10 mouse cellular contexts compared by ENCODE assay signal in genomic region chr4:99913894-99914451, GRCm38 (mm10). TPM values are rescaled to one million over a fixed set of nuclear protein-coding genes. Genes with fewer than 3 reads are reported as not detected.
DNase-seq lines count a peak whose midpoint lies in the region; ATAC-seq and TF ChIP-seq lines count a peak whose summit lies in the region.
"Had no signal": no experiment of that assay in that cellular context is flagged by ENCODE, and none has a peak within 500 bp of the region (broad histone marks: within the 10 kb centered on the region; RNA-seq: fewer than 3 reads in every experiment).

No protein-coding gene starts in this region.

- intact Hi-C loops in heart, adult 2 months (cut with DNase I): no loop called here

- H3K27ac ChIP-seq in heart, adult 2 months: no peak overlapping the region
- no peak overlapping the region for H3K27ac ChIP-seq in heart, embryonic 12.5 days (ENCODE audit: poor library complexity, severe bottlenecking)
- no peak overlapping the region for H3K27ac ChIP-seq in midbrain, embryonic 14.5 days (replicated peaks; ENCODE audit: low read depth, low read length)
- no peak overlapping the region for H3K27ac ChIP-seq in midbrain, embryonic 10.5 days (replicated peaks)
- no peak overlapping the region for H3K27ac ChIP-seq in forebrain, embryonic 13.5 days
- H3K27ac ChIP-seq: embryonic facial prominence, embryonic 12.5 days had no signal

- no peak for TF ChIP-seq EP300 in heart, adult 2 months (IDR thresholded peaks at IDR 0.05; ENCODE audit: insufficient read depth, low read depth, low read length)

- no peaks in the 10 kb centered on the region for H3K4me1 ChIP-seq in heart, adult 2 months (ENCODE audit: control insufficient read depth, insufficient read depth, low read length)
- H3K4me1 ChIP-seq in heart, embryonic 12.5 days (replicated peaks): no peaks in the 10 kb centered on the region
- no peaks in the 10 kb centered on the region for H3K4me1 ChIP-seq in midbrain, embryonic 14.5 days (ENCODE audit: control insufficient read depth, insufficient read depth, low read length)
- no peaks in the 10 kb centered on the region for H3K4me1 ChIP-seq in midbrain, embryonic 10.5 days
- H3K4me1 ChIP-seq in forebrain, embryonic 13.5 days: no peaks in the 10 kb centered on the region
- H3K4me1 ChIP-seq: embryonic facial prominence, embryonic 12.5 days had no signal

- H3K9ac ChIP-seq in heart, adult 2 months (ENCODE audit: low read depth, low read length): no peak overlapping the region
- no peak overlapping the region for H3K9ac ChIP-seq in heart, embryonic 12.5 days
- H3K9ac ChIP-seq in midbrain, embryonic 14.5 days (replicated peaks; ENCODE audit: low read length): no peak overlapping the region
- H3K9ac ChIP-seq in forebrain, embryonic 13.5 days: no peak overlapping the region
- H3K9ac ChIP-seq: embryonic facial prominence, embryonic 12.5 days had no signal

- H3K9me3 ChIP-seq in heart, embryonic 12.5 days (replicated peaks): no peaks in the 10 kb centered on the region
- no peaks in the 10 kb centered on the region for H3K9me3 ChIP-seq in midbrain, embryonic 14.5 days (ENCODE audit: control insufficient read depth, low read length)
- H3K9me3 ChIP-seq in midbrain, embryonic 10.5 days (replicated peaks): no peaks in the 10 kb centered on the region
- no peaks in the 10 kb centered on the region for H3K9me3 ChIP-seq in forebrain, embryonic 13.5 days (replicated peaks)
- H3K9me3 ChIP-seq: embryonic facial prominence, embryonic 12.5 days; megakaryocyte, embryonic 14.5 days had no signal

- ATAC-seq in heart, embryonic 12.5 days (ENCODE audit: insufficient number of reproducible peaks, low FRiP score): no peak
- no peak for ATAC-seq in midbrain, embryonic 14.5 days (ENCODE audit: low FRiP score, low TSS enrichment)
- no peak for ATAC-seq in forebrain, embryonic 13.5 days

- H3K27me3 ChIP-seq in heart, adult 2 months (ENCODE audit: control insufficient read depth, insufficient read depth, low read length): no peaks in the 10 kb centered on the region
- H3K27me3 ChIP-seq in heart, embryonic 12.5 days (replicated peaks): no peaks in the 10 kb centered on the region
- H3K27me3 ChIP-seq in midbrain, embryonic 14.5 days (ENCODE audit: control insufficient read depth, insufficient read depth, low read length): no peaks in the 10 kb centered on the region
- H3K27me3 ChIP-seq in midbrain, embryonic 10.5 days (ENCODE audit: low read depth, poor library complexity, severe bottlenecking): no peaks in the 10 kb centered on the region
- no peaks in the 10 kb centered on the region for H3K27me3 ChIP-seq in forebrain, embryonic 13.5 days
- H3K27me3 ChIP-seq: embryonic facial prominence, embryonic 12.5 days; megakaryocyte, embryonic 14.5 days had no signal

- no peak for DNase-seq in heart, adult 2 months
- peak; percentile 77 for DNase-seq in midbrain, embryonic 14.5 days
- no peak for DNase-seq in midbrain, embryonic 10.5 days (ENCODE audit: low spot score)
- DNase-seq in c-Kit-positive CD71-negative TER-119-negative erythroid progenitor cells, embryonic 14.5 days (ENCODE audit: low read depth): peak; percentile 31
- DNase-seq in retina, postnatal 1 day: peak; percentile 50
- no peak for DNase-seq in right cerebral cortex, postnatal 10 days (ENCODE audit: low spot score in 2 of 2)

- WGBS in heart, adult 2 months: 69% methylated on average over 4 of the region's 4 CpGs
- 61% methylated on average over 4 of the region's 4 CpGs for WGBS in heart, embryonic 12.5 days
- WGBS in midbrain, embryonic 14.5 days: 69% methylated on average over 4 of the region's 4 CpGs
- WGBS in midbrain, embryonic 10.5 days: 68% methylated on average over 4 of the region's 4 CpGs
- 68% methylated on average over 4 of the region's 4 CpGs for WGBS in forebrain, embryonic 13.5 days

- no peaks in the 10 kb centered on the region for H3K79me2 ChIP-seq in heart, adult 2 months (replicated peaks; ENCODE audit: control insufficient read depth, insufficient read depth, low read length)

- peak; percentile 87 for TF ChIP-seq CTCF in heart, adult 2 months (IDR thresholded peaks at IDR 0.05)

- TF ChIP-seq POLR2A in heart, adult 2 months (IDR thresholded peaks at IDR 0.05; ENCODE audit: insufficient read depth, low read depth, low read length): no peak

- H3K36me3 ChIP-seq in heart, adult 2 months (ENCODE audit: control insufficient read depth, insufficient read depth, low read length): no peaks in the 10 kb centered on the region
- no peaks in the 10 kb centered on the region for H3K36me3 ChIP-seq in heart, embryonic 12.5 days
- H3K36me3 ChIP-seq in midbrain, embryonic 14.5 days (ENCODE audit: control insufficient read depth, insufficient read depth, low read length): no peaks in the 10 kb centered on the region
- H3K36me3 ChIP-seq in midbrain, embryonic 10.5 days: peaks cover 10% of the 10 kb centered on the region; the same call in 1 of the 2 replicates
- H3K36me3 ChIP-seq in forebrain, embryonic 13.5 days (ENCODE audit: poor library complexity, severe bottlenecking): no peaks in the 10 kb centered on the region
- H3K36me3 ChIP-seq: embryonic facial prominence, embryonic 12.5 days had no signal

- no peak overlapping the region for H3K4me3 ChIP-seq in heart, adult 2 months
- H3K4me3 ChIP-seq in heart, embryonic 12.5 days: no peak overlapping the region
- H3K4me3 ChIP-seq in midbrain, embryonic 14.5 days (replicated peaks; ENCODE audit: low read depth, low read length): no peak overlapping the region
- H3K4me3 ChIP-seq in midbrain, embryonic 10.5 days: no peak overlapping the region
- no peak overlapping the region for H3K4me3 ChIP-seq in forebrain, embryonic 13.5 days
- H3K4me3 ChIP-seq: embryonic facial prominence, embryonic 12.5 days; megakaryocyte, embryonic 14.5 days had no signal

- H3K4me2 ChIP-seq in heart, embryonic 12.5 days: no peak overlapping the region
- no peak overlapping the region for H3K4me2 ChIP-seq in midbrain, embryonic 14.5 days (ENCODE audit: low read length)
- H3K4me2 ChIP-seq in forebrain, embryonic 13.5 days: no peak overlapping the region
- H3K4me2 ChIP-seq: embryonic facial prominence, embryonic 12.5 days had no signal

RNA-seq across cellular contexts. Expression of gene Pgm1, which starts 15.2 kb away (rescaled TPM):
- total RNA-seq in heart, adult 2 months (2021): 100 to 1,000 TPM; 203 to 234 TPM
- polyA plus RNA-seq in heart, adult 2 months (2012; rRNA removed): 157 and 238 TPM in 2 replicates
- polyA plus RNA-seq in heart, embryonic 12.5 days (2016; fragmentation: Nextera tagmentation; extraction: Ambion mirVana): 247 and 258 TPM in 2 replicates
- polyA plus RNA-seq in midbrain, embryonic 14.5 days (2014; fragmentation: Nextera tagmentation; extraction: Ambion mirVana): 65.5 and 76.0 TPM in 2 replicates
- polyA plus RNA-seq in midbrain, embryonic 10.5 days (2016; fragmentation: Nextera tagmentation; extraction: Ambion mirVana): 66.6 and 67.7 TPM in 2 replicates
- polyA plus RNA-seq in forebrain, embryonic 13.5 days (2015; fragmentation: Nextera tagmentation; extraction: Ambion mirVana): 30.8 and 32.1 TPM in 2 replicates

RNA-seq across cellular contexts. Expression of gene Itgb3bp, which starts 15.6 kb away (rescaled TPM):
- total RNA-seq in heart, adult 2 months (2021): 1 to 10 TPM; 4.9 to 5.0 TPM
- 0.86 and 1.1 TPM in 2 replicates for polyA plus RNA-seq in heart, adult 2 months (2012; rRNA removed)
- 42.6 and 43.0 TPM in 2 replicates for polyA plus RNA-seq in heart, embryonic 12.5 days (2016; fragmentation: Nextera tagmentation; extraction: Ambion mirVana)
- 12.7 and 19.0 TPM in 2 replicates for polyA plus RNA-seq in midbrain, embryonic 14.5 days (2014; fragmentation: Nextera tagmentation; extraction: Ambion mirVana)
- 54.9 and 62.3 TPM in 2 replicates for polyA plus RNA-seq in midbrain, embryonic 10.5 days (2016; fragmentation: Nextera tagmentation; extraction: Ambion mirVana)
- polyA plus RNA-seq in forebrain, embryonic 13.5 days (2015; fragmentation: Nextera tagmentation; extraction: Ambion mirVana): 35.4 and 44.1 TPM in 2 replicates

Comparison
In these comparisons a context has a peak if more than half of its experiments do, and no peak if none do; other contexts are left out.
1. DNase-seq: peak in midbrain, embryonic 14.5 days (single experiment), c-Kit-positive CD71-negative TER-119-negative erythroid progenitor cells, embryonic 14.5 days (single experiment) and retina, postnatal 1 day (single experiment); none in heart, adult 2 months (0 of 2), midbrain, embryonic 10.5 days (single experiment) and right cerebral cortex, postnatal 10 days (0 of 2).